Mouse (Mus musculus): ENCODE measurements at regions not wholly inside any gene's neighbourhood (a gene's known extent, or its start where the extent isn't known, plus 50 kb on each side); places are given as distances from the start of the nearest gene placed in this dataset.

DNA sequence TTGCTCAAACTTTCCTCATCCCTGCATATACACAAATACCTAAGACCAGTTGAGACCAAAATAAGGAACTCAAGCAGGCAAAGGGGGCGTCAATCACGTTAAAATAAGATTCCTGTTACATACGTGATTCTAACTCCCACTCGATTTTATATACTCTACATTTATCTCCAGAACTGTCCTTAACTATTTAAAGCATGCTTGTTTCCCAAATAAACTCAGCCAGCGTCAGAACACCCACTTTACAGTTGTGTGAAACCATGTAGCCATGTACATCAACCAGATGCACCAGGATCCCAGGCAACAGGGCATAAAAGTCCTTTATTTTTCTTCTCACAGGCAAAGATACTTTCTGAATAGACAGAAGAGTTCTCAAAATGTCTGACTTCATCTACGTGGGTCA is 61.5 kb downstream of the Ccna1 start:
- no peak for DNase-seq

DNA sequence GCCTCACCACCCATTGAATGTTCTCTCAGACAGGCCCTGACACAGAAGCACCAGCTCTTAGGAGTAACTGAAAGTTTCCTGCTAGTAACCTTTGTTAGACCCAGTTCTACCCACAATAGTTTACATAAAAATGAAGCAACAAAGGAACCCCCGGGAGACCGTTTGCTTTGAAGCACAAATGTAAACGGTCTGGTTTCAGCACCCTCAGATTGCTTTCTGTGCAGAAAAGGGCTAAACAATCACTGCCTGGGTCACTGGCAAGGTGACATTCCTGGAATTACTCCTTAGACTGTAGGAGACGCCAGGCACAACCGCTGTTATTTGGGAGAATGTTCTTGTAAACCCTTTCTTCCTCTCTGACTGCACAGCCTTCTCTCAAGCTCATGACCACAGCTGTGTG is 65.2 kb downstream of the Ccna1 start:
- DNase-seq, result no peak

DNA sequence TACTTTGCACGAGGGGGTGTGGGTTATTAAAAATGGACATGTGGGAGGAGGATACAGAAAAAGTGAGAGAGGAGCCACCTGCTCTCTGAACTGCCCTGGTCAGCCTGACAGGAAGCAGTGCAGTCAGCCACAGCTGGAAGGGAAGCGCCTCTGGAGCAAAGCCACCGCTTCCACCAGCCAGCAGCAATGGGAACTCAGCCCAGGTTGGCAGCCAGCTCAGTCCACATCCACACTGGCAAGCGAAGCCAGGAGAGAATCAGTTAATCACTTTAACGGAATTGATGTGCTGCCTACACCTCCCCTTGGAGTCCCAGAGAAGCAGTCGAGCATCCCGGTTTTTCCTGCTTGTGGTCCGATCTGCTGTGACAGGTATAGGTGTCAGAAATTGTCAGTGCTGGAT is 65.9 kb downstream of the Ccna1 start:
- peak; percentile 73 for DNase-seq

DNA sequence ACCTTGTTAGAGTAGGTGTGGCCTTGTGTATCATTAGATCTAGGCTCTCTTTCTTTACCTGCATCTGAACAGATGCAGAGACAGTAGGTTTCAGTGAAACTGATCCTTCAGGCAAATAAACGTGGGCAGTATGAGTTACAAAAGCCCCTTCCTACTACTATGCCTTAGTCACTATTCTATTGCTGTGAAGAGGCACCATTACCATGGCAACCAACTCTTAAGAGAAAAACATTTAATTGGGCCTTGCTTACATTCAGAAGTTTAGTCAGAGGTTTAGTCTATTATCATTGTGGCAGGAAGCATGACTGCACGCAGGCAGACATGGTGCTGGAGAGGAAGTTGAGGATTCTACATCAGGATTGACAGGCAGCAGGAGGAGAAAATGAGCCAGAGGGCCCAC is 65.8 kb upstream of the Sertm1 start:
- DNase-seq, result no peak

DNA sequence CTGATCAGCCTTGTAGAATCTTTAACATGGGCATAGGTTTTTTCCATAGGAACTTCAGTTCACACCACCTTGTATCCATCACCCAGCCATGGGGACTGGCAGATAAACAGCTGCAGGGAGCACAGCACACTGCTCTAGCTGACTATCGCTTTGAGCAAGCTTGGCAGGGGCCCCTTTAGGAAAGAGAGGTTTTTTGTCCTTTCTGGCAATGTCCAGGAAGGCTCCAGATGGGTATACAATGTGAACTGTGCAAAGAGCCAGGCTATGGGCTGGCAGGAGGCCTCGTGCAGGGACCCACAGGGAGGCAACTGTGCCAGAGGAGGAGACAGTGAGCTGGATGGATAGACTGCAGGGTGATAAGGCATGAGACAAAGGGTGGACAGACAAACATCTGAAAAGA is 64.6 kb upstream of the Sertm1 start:
- no peak for DNase-seq

DNA sequence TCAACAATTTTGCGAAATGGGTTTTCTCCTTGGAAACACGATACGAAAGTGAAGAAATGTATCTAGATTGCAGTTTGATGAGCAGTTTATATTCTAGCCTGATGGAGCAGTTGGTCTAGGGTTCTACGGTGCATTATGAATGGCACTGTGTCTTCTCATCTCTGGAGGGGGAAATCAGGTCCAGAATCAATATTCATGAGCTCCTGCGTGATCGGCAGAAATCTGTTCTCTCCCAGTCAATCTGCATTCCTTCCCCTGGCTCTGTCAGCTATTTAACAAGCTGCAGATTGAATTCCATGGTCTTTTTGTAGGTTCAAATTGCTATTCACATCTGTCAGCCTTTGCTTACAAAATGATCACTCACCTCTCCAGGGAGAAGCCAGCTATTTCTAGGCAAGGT is 49.8 kb upstream of the Sertm1 start:
- DNase-seq, result no peak

All from adrenal gland, postnatal 14 days (tissue).